Mouse (Mus musculus): ENCODE data around the gene Vezt.

Gene Vezt

DNA sequence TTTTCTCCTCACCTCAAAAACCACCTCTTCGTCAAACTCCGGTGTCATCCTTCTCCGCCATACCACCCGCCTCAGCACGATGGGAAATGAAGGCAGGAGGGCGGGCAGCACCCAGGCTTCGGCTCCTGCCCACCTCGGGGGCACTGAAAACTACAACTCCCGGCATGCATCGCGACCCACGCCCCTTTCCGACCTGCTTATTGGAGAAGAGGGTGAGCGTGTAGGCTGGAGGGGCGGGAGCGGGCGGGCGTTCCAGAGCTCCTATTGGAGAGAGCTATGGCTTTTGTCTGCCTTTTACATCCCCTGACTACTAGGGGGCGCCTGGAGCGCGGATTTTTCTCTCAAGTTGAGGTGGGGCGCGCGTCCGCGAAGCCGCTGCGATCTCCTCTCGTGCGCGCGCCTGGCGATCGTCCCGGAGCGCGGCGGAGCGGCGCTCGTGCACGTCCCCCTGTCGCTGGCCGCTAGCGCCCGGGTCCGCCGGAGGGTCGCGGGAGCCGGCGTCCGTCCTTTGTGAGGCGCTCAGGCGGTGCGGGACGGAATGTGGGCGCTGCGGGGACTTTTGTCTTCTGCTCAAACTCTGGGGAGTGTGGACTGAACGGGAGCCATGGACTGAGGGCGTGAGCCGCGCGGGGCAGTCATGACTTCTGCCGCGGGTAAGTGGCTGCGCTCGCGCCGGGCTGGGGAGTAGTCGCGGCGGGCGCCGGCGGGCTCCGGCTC lies at the start of gene Vezt, which contains the start of gene Fgd6:
TSS of gene Vezt (minus strand) at position 160 of the 717 bp plus-strand sequence.
TSS of gene Fgd6 (plus strand) at position 344 of the 717 bp plus-strand sequence.
- peak; percentile 99 for DNase-seq

- no peak for DNase-seq
Measured at GRCm38 (mm10) chr10:94082040-94082734, 46.6 kb upstream of the Vezt start.

DNA sequence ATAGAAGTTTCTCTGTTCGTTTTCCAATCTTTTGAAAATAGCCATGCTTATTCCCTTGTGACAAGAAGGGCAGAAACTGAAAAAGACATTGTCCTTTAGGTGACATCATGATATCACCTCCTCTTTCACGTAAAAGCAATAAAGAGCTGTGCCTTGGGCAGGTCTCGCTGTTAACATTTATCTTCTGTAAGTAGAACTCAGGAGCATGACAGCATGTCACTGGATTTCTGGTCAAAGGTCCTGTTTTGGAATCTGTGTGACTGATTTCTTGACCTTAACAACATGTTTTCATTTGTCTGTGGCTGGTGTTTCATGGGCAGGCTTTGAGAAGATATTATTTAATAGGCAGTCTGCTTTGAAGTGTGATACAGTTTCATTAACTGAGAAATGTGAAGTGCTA lies 45.1 kb upstream of the Vezt start:
- DNase-seq: no peak

DNA sequence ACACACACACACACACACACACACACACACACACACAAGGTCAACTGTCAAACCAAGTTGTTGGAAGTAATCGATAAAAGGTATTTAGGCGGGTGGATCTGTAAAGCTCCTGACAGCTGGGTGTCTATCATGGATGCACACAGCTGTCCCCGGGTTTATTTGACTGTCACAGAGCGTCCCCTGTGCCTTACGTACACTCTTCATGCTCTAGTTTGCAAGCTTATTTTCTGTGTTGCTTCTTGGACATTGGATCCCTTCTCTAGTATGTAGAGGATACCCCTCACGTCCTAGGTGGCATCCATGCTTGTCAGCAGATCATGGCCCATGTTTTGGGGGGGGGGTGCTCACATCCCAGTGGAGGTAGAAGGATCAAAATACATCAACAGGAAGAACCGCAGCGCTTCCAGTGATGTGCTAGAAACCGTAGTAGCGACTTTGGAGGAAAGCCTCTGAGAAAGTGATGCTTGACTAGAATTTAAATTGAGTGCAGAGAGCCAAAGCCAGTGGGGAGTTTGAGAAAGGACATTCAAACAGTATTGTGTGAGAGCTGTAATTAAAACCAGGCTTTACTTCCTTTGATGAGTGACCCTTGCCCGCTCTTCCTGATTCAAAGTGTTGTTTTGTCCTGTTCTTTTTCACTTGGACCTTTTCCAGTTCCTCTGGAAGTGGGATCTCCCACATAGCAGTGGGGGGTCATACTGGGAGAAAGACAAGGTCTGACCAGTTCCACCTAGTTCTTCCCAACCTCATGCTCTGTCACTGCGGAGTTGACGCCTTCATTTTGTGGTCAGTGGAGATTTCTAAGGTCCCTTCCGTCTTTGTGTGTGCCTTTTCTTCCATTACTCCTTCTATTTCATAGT lies 41.6 kb upstream of the Vezt start:
- DNase-seq: no peak

GRCm38 (mm10) chr10:94072916-94073465 lies 37.4 kb upstream of the Vezt start:
- no peak for DNase-seq

GRCm38 (mm10) chr10:94072261-94072915 lies 36.8 kb upstream of the Vezt start:
- DNase-seq: no peak

GRCm38 (mm10) chr10:94071641-94072040 lies 36.0 kb upstream of the Vezt start:
- no peak for DNase-seq

DNA sequence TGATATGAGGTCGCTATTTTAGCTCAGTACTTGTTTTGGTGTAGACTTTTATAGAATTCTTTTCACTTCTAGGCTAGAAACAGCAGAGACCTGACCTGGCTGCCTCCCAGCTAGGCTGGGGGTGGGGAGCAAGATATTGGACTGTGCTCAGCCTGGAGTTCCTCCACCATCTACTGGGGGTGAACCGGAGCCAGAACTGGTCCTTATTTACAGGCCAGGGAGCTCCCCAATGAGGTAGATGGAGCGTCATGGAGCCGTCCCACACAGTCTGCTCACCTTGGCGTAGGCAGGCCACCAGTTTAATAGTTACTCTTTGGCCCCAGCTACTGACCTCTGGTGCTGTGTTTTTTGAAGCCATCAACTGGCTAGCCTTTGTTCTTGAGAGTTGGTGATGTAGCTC lies 33.1 kb upstream of the Vezt start:
- DNase-seq: no peak

DNA sequence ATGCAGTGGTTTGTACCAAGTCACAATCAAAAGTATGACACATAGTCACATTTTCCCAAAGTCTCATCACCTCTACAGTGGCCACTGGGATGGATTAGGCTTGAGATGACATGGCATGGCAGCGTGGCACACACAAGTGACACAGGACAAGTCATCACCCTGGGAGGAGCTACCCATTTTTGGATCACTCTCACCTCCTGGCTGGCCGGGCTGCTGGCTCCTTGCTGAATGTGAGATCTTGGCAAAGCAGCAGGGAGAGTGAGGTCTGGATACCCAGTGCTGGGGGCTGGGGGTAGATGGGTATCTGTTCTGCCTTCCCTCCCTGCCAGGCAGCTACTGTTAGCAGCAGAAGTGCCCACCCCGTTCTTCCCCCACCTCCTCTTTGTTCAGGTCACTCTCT lies 31.3 kb upstream of the Vezt start:
- DNase-seq: no peak

DNA sequence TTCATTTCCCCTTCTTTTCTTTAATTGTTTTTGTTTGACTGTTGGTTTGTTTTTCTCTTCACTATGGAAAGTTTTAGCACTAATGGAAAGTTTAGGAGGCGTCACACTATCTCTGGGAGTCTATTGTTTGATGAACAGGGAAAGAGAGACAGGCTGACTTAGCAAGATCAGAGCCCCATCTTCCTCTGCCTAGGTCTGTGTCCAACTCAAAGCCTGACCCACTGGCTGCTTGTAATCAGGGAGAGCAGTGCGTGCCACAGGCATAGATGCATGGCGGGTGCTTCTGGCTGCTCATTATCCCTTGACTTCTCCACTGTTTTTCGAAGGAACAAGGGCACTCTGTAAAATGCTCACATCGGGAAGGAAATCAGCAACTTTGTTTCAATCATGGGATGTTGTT lies 26.7 kb upstream of the Vezt start:
- DNase-seq: no peak

- no peak for DNase-seq
Measured at GRCm38 (mm10) chr10:94060190-94060589, 24.6 kb upstream of the Vezt start.

GRCm38 (mm10) chr10:94059618-94060055 lies 24.0 kb upstream of the Vezt start:
- DNase-seq: no peak

DNA sequence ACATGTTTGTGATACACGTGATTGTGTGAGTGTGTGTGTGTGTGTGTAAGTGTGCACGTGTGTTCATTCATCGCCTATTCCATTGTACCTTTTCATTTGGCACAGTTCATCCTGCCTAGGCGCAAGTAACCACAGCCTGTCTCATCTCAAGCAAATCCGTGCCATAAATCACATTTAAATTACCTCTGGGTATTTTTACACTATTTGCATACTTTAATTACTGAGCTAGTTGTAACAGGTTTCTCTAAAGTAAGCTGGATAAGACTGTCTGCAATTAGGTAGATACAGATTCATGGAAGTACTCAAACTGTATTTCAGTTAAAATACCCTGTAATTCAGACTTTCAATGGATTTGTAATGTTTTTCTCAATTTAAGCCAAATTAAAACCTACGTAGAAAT lies 20.9 kb upstream of the Vezt start:
- no peak for DNase-seq

DNA sequence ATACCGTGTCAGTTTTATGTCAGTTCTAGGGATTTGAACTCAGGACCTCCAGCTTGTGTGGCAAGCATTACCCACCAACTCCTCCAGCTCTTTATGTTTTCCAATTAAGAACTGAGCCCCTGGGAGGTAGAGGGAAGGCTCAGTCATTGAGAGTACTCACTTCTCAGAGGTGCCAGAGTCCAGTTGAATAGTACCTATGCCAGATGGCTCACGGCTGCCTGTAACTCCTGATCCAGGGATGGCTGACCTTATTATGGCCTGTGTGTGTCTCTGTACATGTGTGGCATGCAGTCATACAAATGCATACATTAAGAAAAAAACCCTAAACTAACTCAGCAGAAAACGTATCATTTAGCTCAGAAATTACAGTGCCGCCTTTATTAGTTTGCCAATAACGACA lies 15.1 kb upstream of the Vezt start:
- DNase-seq: no peak

GRCm38 (mm10) chr10:94049121-94049520 lies 13.5 kb upstream of the Vezt start:
- DNase-seq: no peak

DNA sequence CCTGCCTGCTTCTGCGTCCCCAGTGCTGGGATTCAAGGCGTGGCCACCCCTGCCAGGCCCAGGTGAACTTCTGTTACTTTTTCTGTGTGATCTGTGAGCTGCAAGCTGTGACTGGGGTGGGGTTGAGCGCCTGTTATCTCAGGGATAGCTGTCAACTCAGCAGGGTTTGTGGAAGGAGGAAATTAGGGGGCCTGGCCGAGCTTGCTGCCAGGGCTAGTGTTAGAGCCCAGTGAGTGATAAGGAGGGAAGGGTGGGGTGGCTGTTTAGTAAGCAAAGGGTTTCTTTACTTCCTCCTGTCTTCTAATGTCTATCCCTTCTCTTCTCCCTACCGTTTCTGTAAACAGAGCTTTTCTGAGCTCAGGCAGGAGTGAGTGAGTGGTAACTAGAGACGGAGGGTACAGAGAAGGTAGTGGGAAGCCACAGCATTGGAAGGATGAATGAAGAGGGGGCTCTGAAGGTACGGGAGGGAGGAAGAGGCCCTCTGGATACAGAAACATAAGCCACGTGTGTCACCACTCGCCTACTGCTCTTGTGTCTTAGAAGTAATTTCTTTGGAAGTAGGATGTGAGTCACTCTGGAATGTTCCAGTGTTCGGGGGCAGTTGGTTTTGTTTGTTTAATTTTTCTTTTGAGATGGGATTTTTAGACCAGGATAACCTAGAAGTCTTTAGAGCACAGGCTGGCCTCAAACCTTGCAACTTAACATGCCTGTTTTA lies 12.4 kb upstream of the Vezt start:
- no peak for DNase-seq

DNA sequence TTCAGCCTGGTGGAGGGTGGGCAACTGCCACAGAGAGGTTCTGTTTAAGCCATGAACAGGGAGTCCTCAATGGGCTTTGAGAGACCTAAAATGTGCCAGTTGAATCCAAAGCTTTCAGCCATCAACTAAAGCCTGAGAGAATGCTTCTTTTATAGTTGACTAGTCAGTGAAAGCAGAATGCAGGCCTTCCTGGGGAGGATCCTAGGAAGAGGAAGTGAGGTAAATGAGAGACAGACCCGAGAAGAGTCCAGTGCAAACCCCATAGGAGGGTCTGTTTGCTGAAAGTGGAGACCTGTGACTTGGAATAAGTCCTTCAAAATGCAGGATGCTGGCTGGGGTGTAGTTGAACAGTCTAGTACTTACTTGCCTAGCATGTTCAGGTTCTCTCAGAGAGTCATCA lies 11.4 kb upstream of the Vezt start:
- no peak for DNase-seq

- DNase-seq: no peak
Measured at GRCm38 (mm10) chr10:94045301-94045700, 9.7 kb upstream of the Vezt start.

- no peak for DNase-seq
Measured at GRCm38 (mm10) chr10:94043908-94044307, 8.3 kb upstream of the Vezt start.

DNA sequence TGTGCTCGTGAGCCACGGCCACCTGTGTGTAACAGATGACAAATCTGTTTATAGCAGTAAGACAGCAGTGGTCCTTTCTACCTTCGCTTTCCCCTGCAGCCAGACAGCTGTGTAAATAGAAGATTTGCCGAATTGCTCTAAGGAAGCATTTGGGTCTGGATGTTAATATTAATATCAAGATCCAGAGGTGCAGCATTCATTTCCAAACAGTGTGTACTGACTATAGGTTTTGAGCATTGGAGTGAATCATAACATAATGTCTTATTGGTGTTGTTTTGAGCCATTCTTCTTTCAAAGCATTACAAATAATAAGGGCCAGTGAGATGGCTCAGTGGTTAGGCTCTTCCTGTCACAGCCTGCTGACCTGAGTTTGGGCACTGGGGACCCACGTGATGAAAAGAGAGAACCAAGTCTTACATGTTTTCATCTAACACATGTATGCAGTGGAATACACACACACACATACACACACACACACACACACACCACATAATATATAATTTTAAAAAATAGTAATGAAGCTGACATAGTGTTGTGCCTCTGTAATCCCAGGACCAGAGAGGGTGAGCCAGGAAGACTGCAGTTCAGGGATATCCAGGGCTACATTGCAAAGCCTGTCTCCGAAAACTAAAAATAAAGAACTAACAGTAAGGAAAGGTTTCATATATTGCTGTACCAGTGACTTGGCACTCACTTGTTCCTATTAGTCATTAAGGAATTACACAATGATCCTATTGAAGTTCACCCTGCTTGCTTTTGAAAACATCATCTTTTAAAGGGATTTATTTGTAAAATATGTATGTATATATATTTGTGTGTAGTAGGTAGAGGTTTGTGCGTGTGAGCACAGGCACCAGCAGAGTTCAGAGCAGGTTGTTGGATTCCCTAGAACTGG lies 3.0 kb upstream of the Vezt start:
- no peak for DNase-seq

DNA sequence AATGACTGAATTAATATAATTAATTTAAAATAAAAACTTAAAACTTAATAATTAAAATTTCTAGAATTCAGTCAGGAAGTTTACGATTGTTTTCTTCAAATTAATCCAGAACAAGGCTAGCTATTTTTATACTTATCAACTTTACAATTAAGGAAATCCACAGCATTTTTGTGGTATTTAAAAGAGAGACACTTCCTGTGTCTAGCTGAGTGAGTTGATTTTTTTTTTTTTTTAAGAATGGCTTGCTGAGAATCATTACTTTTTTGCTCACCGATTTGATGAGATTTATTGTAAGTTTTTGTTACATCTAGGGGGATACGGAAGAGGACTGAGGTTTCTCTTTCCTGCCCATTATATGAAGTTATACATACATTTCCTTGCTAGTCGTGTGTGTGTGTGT lies 2.0 kb upstream of the Vezt start:
- no peak for DNase-seq

Data from right cerebral cortex, adult 18-20 months (tissue).